Mouse (Mus musculus) intestine, embryonic 16.5 days (tissue): ENCODE measurements at regions not wholly inside any gene's neighbourhood (a gene's known extent, or its start where the extent isn't known, plus 50 kb on each side); places are given as distances from the start of the nearest gene placed in this dataset.

Experiments
- ATAC-seq: fragments of 200-750 bp; cut with Nextera tagmentation; 2 replicates; pipeline ENCODE4 v1.8.0; 2017; ENCODE audit warnings: moderate TSS enrichment, moderate library complexity
- H3K27ac ChIP-seq: fragments of 300-500 bp; sonication (generic); 2 replicates; pipeline ENCODE4 v1.5.1; 2014; ENCODE audit warnings: mild to moderate bottlenecking, low read length
- H3K27me3 ChIP-seq: fragments of 300-500 bp; sonication (generic); replicated peaks from 2 replicates; pipeline ENCODE4 v1.6.1; 2014; ENCODE audit warnings: low read length, control low read depth, mixed read lengths; ENCODE audit not compliant: control insufficient read depth, insufficient read depth
- H3K36me3 ChIP-seq: fragments of 300-500 bp; sonication (generic); 2 replicates; pipeline ENCODE4 v1.6.1; 2014; ENCODE audit warnings: low read length, control low read depth; ENCODE audit not compliant: control insufficient read depth, insufficient read depth
- H3K4me1 ChIP-seq: fragments of 300-500 bp; sonication (generic); 2 replicates; pipeline ENCODE4 v1.6.1; 2014; ENCODE audit warnings: low read length, control low read depth, mixed read lengths; ENCODE audit not compliant: control insufficient read depth, insufficient read depth
- H3K4me2 ChIP-seq: fragments of 300-500 bp; sonication (generic); 2 replicates; pipeline ENCODE4 v1.6.1; 2014; ENCODE audit warnings: low read depth, low read length, control low read depth
- H3K4me3 ChIP-seq: fragments of 300-500 bp; sonication (generic); 2 replicates; pipeline ENCODE4 v1.5.1; 2014; ENCODE audit warnings: mild to moderate bottlenecking, low read length
- H3K9ac ChIP-seq: fragments of 300-500 bp; sonication (generic); 2 replicates; pipeline ENCODE4 v1.6.1; 2014; ENCODE audit warnings: low read depth, low read length
- H3K9me3 ChIP-seq: fragments of 300-500 bp; sonication (generic); 2 replicates; pipeline ENCODE4 v1.6.1; 2016; ENCODE audit warnings: low read length, control low read depth; ENCODE audit not compliant: control insufficient read depth
- WGBS: fragments of 180-500 bp; shearing (Covaris S2); extraction: QIAGEN DNeasy Blood & Tissue Kit; methylation state at CpG from one replicate; pipeline ENCODE4 v1.1.7; 2014; 5-methylcytosine and 5-hydroxymethylcytosine counted together

GRCm38 (mm10) chr9:116511450-116511849, 336.3 kb upstream of the Tgfbr2 start:
- H3K27me3 ChIP-seq, result no peaks in the 10 kb centered on the region
- no peak overlapping the region for H3K4me2 ChIP-seq
- no peak for ATAC-seq
- H3K27ac ChIP-seq, result no peak overlapping the region
- H3K36me3 ChIP-seq, result no peaks in the 10 kb centered on the region
- H3K9ac ChIP-seq, result no peak overlapping the region
- H3K9me3 ChIP-seq, result no peaks in the 10 kb centered on the region
- 69% methylated on average over 3 of the region's 3 CpGs for WGBS
- no peak overlapping the region for H3K4me3 ChIP-seq
- no peaks in the 10 kb centered on the region for H3K4me1 ChIP-seq

GRCm38 (mm10) chr9:116507756-116508155, 332.6 kb upstream of the Tgfbr2 start:
- no peak for ATAC-seq
- no peak overlapping the region for H3K27ac ChIP-seq
- H3K27me3 ChIP-seq, result no peaks in the 10 kb centered on the region
- WGBS, result 85% methylated on average over 5 of the region's 5 CpGs
- no peak overlapping the region for H3K4me3 ChIP-seq
- no peaks in the 10 kb centered on the region for H3K36me3 ChIP-seq
- no peaks in the 10 kb centered on the region for H3K4me1 ChIP-seq
- no peak overlapping the region for H3K4me2 ChIP-seq
- no peaks in the 10 kb centered on the region for H3K9me3 ChIP-seq
- H3K9ac ChIP-seq, result no peak overlapping the region

GRCm38 (mm10) chr9:116502831-116503230, 327.7 kb upstream of the Tgfbr2 start:
- no peak overlapping the region for H3K4me2 ChIP-seq
- no peak overlapping the region for H3K4me3 ChIP-seq
- H3K4me1 ChIP-seq, result no peaks in the 10 kb centered on the region
- H3K27ac ChIP-seq, result no peak overlapping the region
- WGBS, result 61% methylated on average over 5 of the region's 5 CpGs
- ATAC-seq, result no peak
- H3K36me3 ChIP-seq, result no peaks in the 10 kb centered on the region
- H3K9ac ChIP-seq, result no peak overlapping the region
- H3K27me3 ChIP-seq, result no peaks in the 10 kb centered on the region
- no peaks in the 10 kb centered on the region for H3K9me3 ChIP-seq

- Histone ChIP-seq H3K9ac (no peak overlapping the region), H3K36me3 (no peaks in the 10 kb centered on the region), H3K27ac (no peak overlapping the region), H3K4me2 (no peak overlapping the region), H3K4me3 (no peak overlapping the region), H3K4me1 (no peaks in the 10 kb centered on the region), H3K27me3 (no peaks in the 10 kb centered on the region), H3K9me3 (no peaks in the 10 kb centered on the region)
- WGBS, result 75% methylated on average over 3 of the region's 3 CpGs
- no peak for ATAC-seq
Measured at GRCm38 (mm10) chr9:116500951-116501350, 325.8 kb upstream of the Tgfbr2 start.

- 87% methylated on average over 2 of the region's 2 CpGs for WGBS
- no peak overlapping the region for H3K4me2 ChIP-seq
Measured at GRCm38 (mm10) chr9:116491227-116491626, 316.1 kb upstream of the Tgfbr2 start.

GRCm38 (mm10) chr9:116489787-116490186, 314.6 kb upstream of the Tgfbr2 start:
- Histone ChIP-seq H3K9ac (no peak overlapping the region), H3K9me3 (no peaks in the 10 kb centered on the region), H3K36me3 (no peaks in the 10 kb centered on the region), H3K4me2 (no peak overlapping the region), H3K4me1 (no peaks in the 10 kb centered on the region), H3K4me3 (no peak overlapping the region), H3K27ac (no peak overlapping the region), H3K27me3 (no peaks in the 10 kb centered on the region)
- no peak for ATAC-seq
- WGBS, result 71% methylated on average over 4 of the region's 4 CpGs

More at GRCm38 (mm10) chr9:116491227-116491626, 316.1 kb upstream of the Tgfbr2 start:
- no peak overlapping the region for H3K9ac ChIP-seq
- no peak overlapping the region for H3K27ac ChIP-seq
- H3K4me1 ChIP-seq, result no peaks in the 10 kb centered on the region
- no peak for ATAC-seq
- H3K9me3 ChIP-seq, result no peaks in the 10 kb centered on the region
- H3K4me3 ChIP-seq, result no peak overlapping the region
- no peaks in the 10 kb centered on the region for H3K27me3 ChIP-seq
- no peaks in the 10 kb centered on the region for H3K36me3 ChIP-seq

- Histone ChIP-seq H3K36me3 (no peaks in the 10 kb centered on the region), H3K4me3 (no peak overlapping the region), H3K4me1 (no peaks in the 10 kb centered on the region), H3K9me3 (no peaks in the 10 kb centered on the region), H3K4me2 (no peak overlapping the region), H3K9ac (no peak overlapping the region), H3K27me3 (no peaks in the 10 kb centered on the region), H3K27ac (no peak overlapping the region)
- ATAC-seq, result no peak
- 78% methylated on average over 5 of the region's 5 CpGs for WGBS
Measured at GRCm38 (mm10) chr9:116489273-116489672, 314.1 kb upstream of the Tgfbr2 start.

- 76% methylated on average over 3 of the region's 3 CpGs for WGBS
- H3K27ac ChIP-seq, result no peak overlapping the region
- no peak overlapping the region for H3K4me2 ChIP-seq
- no peak overlapping the region for H3K4me3 ChIP-seq
- no peaks in the 10 kb centered on the region for H3K27me3 ChIP-seq
- no peaks in the 10 kb centered on the region for H3K9me3 ChIP-seq
- no peaks in the 10 kb centered on the region for H3K36me3 ChIP-seq
- no peak for ATAC-seq
- H3K4me1 ChIP-seq, result no peaks in the 10 kb centered on the region
- no peak overlapping the region for H3K9ac ChIP-seq
Measured at GRCm38 (mm10) chr9:116477309-116477708, 302.1 kb upstream of the Tgfbr2 start.

- WGBS, result 81% methylated on average over 12 of the region's 12 CpGs
- Histone ChIP-seq H3K27me3 (no peaks in the 10 kb centered on the region), H3K4me2 (no peak overlapping the region), H3K27ac (no peak overlapping the region), H3K9ac (no peak overlapping the region), H3K36me3 (no peaks in the 10 kb centered on the region), H3K9me3 (no peaks in the 10 kb centered on the region), H3K4me3 (no peak overlapping the region), H3K4me1 (no peaks in the 10 kb centered on the region)
- ATAC-seq, result no peak
Measured at GRCm38 (mm10) chr9:116475206-116475955, 300.2 kb upstream of the Tgfbr2 start.

- Histone ChIP-seq H3K4me3 (no peak overlapping the region), H3K27ac (no peak overlapping the region), H3K36me3 (no peaks in the 10 kb centered on the region), H3K4me1 (no peaks in the 10 kb centered on the region), H3K9ac (no peak overlapping the region), H3K4me2 (no peak overlapping the region), H3K9me3 (no peaks in the 10 kb centered on the region), H3K27me3 (no peaks in the 10 kb centered on the region)
- no peak for ATAC-seq
- 84% methylated on average over 4 of the region's 4 CpGs for WGBS
Measured at GRCm38 (mm10) chr9:116472855-116473254, 297.7 kb upstream of the Tgfbr2 start.
